Mouse (Mus musculus) ES-E14 (cell line): ENCODE results near the gene Vps13d.

Experiments
- CHD2 ChIP-seq: IDR thresholded peaks from 2 replicates; pipeline ENCODE4 v1.6.1; 2014; ENCODE audit warnings: mild to moderate bottlenecking, low read depth, low read length, inconsistent platforms
- HCFC1 ChIP-seq: IDR thresholded peaks from 2 replicates; pipeline ENCODE4 v1.6.1; 2012; ENCODE audit warnings: low read length, inconsistent platforms, borderline replicate concordance; ENCODE audit not compliant: insufficient read depth
- ZNF384 ChIP-seq: IDR thresholded peaks from 2 replicates; pipeline ENCODE4 v1.6.1; 2012; ENCODE audit warnings: low read depth, low read length, inconsistent platforms

DNA sequence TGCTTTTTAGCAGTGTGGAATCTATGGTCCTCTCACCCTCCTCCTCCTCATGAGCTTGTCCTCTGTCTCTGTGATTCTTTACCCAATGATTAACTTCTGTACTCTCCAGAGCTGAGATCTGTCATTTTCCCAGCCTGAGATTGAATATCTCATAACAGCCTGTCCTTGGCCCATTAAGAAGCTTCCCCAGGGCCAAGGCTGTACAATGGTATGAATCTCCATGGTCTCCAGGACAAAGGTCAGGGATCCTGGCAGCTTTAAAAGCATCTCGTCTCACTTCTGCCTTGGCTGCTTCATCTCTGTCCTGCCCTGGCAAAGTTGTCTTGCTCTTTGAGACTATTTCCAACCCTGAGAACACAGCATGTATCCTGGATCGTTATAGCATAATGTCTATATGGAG, 237.1 kb downstream of the Vps13d start:
- TF ChIP-seq HCFC1 (no peak), CHD2 (no peak), ZNF384 (no peak)
